Mouse (Mus musculus) lung, postnatal 14 days (tissue): Measurements from ENCODE around the gene Crybb1.

Experiments
- DNase-seq: peaks from one replicate; pipeline ENCODE4 v3.0.0; 2021

Gene Crybb1

DNA sequence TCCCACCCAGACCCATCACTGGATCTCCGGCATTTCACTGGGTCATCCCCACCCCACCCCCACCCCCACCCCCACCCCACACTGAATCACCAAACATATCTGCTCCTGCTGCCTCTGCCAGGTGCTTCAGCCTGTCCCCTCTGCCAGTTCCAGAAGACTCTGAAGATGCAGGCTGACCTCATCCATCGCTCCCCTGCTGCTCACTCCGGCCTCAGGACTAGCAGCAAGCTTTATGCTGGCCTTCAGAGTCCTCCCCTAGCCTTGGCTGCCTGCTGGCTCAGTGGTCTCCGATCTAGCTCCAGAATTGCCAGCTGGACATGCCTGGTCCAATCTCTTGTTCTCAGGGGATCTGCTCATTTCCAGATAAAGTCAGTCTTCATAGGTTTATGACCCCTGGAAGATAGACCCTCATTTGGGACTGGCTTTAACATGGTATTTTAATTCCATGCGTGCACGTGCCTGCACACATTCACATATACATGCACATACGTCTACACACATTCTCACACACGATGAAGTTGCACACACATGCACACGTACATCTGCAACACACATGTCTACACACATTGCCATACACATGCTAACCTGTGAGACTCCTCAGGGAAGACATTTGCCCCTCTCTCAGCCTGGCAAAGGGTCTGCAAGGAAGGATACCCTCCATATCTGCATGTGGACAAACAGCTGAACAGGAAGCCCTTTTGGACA, 17.6 kb upstream of the Crybb1 start:
- no peak for DNase-seq

DNA sequence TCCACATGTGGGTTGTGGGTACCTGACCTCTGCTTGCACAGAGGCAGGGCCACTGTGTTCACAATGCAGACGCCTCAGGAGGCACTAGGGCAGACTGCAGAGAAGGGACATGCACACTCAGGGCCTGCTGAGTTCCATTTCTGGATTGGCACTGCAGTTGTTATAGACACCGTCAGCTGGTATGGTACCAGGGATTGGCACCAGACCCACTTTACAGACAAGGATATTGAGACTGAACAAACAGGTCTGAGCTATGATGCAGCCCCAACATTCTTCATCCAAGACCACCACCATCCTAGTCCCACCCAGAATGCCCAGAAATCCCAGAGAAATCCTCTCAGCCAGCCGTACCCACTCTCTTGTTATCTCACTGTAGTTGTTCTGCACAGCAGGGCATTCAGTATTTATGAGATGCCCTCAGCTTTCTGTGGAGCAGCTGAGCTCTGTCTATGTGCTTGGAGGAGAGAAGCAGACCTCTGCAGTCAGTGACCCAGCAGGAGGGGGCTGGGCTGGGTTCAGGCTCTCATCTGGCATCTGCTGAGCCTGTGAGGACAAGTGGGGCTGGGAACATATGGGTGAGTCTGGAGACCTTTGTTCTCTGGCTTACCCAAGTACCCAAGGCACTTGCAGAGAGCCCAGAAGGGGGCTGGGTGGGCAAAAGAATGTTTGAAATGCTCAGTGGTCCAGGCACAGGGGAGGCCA, 16.7 kb upstream of the Crybb1 start:
- DNase-seq, result no peak

DNA sequence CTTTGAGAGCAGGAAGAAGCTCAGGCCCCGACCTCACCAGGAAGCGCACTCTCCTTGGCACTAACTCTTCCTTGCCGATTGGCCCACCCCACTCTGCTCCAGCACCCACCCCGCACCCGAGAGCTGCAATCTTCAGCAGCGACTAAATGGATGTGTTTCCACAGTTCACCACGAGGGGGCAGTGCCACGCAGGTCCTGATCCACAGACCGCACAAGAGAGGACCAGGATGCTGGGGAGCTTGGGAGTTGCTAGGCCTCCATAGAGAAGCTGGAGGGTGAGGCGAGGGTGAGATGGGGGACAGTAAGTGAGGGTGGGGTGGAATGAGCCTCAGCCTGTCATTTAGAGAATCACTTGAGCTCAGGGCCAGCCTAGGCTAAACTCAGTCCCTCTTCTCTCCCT, 14.9 kb upstream of the Crybb1 start:
- peak; percentile 93 for DNase-seq

DNA sequence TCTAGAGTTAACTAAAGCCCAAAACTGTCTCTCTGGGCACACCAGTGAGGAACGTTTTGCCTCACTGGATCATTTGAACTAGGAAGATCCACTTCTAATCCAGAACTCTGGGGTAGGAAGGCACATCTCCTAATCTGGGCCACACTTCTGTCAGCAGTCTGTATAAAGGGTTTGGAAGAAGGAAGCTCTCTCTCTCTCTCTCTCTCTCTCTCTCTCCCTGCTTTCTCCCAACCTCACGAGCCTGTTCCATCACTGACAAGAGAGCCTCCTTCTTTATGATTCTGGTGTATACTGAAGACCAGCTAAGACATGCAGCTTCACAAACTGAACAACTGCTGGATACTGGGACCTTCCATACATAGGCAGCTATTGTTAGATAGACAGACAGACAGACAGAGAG, 13.8 kb upstream of the Crybb1 start:
- DNase-seq, result no peak

DNA sequence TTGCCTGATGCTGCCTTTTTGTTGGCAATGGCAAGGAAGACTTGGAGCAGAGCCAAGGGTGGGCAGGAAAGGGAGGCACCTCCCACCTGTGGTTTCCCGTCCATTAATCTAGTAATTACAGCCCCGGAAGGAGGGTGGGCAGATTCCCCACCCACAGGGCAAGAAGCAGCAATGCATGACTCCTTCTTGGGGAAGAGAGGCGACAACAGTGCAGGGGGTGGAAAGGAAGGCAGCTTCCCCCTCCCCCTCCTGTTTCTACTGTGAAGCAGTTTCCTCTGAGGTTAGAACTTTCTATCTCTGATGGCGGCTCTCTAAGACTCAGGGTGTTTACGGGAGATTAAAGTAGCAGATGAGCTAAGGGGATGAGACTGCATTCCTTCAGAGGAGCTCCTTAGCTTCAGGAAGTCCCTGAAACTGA, 13.2 kb upstream of the Crybb1 start:
- peak; percentile 72 for DNase-seq

DNA sequence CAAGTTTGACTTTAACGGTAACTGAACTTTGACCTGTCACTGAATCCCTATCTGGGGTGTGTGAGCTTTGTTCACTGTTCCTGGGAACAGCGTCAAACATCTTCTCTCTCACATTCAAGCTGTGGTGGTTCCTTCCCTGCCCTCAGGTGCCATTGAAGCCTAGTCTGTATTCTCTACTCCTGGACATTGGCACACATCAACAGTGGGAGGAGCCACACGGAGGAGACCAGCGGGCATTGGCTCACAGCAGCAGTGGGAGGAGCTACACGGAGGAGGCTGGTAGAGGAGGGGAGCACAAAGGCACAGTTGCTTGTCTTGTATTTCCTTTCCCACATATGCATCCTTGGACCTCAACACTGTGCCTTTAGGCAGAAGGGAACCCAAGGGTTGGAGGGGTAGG, 12.6 kb upstream of the Crybb1 start:
- DNase-seq, result no peak

DNA sequence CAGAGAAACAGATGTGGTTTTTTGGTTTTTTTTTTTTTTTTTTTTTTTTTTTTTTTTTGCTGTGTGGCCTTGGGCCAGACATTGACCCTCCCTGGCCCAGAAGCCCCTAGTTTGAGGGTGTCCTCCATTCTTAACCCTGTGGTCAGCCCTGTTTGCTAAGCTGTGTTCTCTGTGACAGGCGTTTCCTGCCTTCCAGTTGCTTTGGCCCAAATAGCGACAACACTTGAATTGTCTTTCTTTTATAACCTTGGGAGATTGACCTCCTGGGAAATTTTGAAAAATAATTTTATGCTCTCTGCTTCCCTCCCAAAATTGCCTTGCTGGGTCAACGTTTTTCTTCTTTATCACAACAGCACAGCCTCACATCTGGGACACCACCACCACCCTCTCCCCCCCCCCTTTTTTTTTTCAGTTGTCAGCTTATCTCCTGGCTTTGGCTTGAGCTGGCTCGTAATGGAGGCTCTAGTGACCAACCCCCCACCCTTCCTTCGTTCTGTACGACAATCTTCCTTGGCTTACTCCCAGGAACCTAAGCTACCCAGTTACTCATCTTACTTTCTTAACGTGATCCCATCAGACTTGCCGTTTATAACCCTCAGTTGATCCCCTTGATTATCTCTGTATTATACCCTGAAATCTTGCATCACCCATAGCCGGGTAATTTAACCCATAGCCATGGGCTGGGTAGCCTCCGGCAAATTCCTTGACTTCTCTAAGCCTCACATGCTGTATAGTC, 11.9 kb upstream of the Crybb1 start:
- no peak for DNase-seq

DNA sequence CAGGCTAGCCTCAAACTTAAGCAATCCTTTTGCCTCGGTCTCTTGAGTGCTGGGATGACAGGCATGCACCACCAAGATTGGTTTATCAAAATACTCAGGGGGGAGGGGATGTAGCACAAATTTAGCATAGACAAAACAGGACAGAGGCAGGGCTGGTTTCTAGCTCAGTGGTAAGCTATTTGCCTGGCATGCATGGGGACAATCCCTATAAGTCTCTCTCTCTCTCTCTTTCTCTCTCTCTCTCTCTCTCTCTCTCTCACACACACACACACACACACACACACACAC, 11.4 kb upstream of the Crybb1 start:
- DNase-seq, result no peak

DNA sequence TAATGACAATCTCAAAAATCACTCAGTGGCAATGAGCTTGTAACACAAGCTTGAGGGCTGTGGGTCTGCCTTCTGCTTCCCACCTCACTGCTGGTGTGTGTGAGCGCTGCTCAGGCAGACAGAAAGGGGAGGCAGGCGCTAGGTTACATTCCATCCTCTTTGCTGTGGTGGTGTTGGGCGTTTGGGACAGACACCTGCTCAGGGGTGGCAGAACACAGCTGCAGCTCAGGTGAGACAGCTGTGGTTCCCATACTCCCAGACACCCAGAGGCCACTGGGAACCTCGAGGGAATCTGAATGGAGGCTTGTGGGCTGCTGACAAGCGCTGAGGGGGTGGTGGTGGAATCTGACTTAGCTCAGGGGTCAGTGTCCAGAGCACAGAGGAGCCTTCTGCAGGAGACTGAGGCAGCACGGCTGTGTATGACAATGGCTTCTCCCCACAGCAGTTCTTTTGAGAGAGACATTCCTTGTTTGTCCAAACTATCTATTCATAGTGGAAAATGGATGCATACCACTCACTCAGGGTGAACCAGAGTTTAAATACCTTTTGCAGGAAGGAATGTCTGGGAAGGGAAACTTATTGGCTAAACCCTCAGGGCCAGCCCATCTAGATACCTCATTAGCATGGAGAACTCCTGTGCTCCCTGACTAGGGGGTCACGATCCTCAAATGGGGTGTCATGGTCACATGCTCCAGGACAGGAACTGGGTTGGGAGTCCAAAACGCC, 10.6 kb upstream of the Crybb1 start:
- no peak for DNase-seq

DNA sequence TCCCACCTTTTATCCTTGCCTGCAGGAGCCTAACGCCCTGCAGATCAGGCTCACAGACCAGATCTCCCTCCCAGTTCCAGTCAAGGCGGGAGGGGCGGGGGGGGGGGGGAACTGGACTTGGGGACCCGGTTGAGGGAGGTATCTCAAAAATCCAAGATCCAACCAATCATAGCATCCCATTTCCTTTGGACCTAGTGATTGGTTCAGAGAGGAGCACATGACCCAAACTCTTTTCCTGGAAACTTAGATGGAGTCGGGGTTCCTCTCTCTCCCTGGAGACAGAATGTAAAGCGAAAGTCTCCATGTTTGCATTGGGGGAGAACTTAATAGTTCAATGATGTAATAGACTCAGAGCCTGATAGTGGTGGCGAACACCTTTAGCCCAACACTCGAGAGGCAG, 8.2 kb upstream of the Crybb1 start:
- DNase-seq, result no peak

DNA sequence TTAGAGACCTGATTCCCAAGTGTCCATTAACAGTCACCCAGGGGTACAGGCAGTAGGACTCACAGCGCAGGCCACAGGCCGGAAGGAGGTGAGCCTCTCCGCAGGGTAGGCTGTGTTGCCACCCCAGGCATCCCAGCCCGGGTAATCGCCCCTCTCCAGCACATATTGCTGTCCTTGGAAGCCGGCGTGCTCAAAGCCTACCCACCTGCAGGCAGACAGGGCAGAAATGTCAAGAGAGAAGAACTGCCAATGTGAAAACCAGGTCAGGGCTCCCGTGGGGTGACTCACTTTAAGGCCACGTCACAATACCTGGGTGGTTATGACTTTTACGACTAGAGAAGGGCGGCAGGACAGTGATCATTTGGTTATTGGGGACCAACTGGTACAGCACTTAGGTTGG, 6.5 kb upstream of the Crybb1 start:
- no peak for DNase-seq

DNA sequence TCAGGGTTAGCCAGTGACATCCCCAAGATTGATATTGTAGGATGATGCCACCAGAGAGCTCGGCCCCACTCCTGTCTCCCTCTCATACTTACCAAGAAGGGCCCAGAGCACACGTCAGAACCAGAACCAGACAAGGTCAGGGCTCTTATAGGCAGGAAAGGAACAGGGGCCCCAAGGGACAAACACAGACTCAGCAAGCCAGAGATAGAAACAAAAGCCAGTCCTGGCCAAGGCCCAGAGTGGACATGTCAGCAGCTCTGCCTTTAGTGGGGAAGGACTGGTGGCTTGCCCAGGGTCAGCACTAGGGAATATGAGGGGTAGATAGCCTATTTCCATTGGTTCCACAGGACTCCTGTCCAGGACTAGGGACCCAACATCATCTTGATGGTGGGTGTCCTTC, 3.2 kb upstream of the Crybb1 start, which contains the start of gene Cryba4:
TSS of gene Cryba4 (minus strand) at position 119 of the 400 bp plus-strand sequence.
- no peak for DNase-seq

DNA sequence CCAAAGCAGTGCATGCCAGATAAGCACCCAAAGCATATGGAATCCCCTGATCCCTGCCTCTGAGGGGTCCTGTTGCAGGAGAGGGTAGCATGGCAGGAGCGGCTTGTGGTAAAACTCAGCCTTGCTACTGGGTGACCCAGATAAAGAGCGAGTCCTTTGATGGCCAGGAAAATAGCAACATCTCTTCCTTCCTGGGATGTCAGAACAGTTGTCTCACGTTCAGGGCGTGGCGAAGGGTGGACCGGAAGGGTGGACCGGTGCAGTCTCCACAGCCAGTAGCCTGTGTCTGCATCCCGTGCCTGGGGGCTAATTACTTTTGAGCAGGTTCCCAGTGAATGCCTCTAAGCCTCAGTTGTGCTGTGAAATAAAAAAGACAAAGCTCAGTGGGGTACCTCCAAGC, 2.4 kb upstream of the Crybb1 start:
- DNase-seq, result peak; percentile 52

DNA sequence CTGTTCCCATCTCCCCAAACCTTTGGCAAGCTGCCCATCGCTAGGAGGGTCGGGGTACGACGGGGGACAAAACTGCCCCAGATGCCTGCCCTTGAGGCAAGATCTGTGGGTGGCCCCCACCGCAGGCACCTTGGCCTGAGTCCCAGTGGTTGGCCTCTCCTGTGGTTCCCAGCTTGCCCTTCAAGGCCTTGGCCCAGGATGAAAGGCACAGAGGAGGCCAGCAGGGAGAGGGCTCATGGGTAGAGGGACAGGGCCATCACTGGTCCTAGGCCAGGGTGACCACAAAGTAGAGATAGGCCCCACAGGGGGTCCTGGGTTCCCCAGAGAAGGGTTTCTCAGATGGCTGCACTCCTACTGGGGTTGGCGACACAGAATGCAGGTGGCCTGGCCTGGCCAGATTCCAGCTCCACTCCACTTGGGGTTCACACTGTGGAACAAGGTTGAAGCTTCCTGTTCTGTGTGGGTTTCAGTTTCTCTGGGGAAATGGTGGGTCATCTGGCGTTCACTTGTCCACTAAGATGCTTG, 1.3 kb upstream of the Crybb1 start:
- DNase-seq, result no peak

DNA sequence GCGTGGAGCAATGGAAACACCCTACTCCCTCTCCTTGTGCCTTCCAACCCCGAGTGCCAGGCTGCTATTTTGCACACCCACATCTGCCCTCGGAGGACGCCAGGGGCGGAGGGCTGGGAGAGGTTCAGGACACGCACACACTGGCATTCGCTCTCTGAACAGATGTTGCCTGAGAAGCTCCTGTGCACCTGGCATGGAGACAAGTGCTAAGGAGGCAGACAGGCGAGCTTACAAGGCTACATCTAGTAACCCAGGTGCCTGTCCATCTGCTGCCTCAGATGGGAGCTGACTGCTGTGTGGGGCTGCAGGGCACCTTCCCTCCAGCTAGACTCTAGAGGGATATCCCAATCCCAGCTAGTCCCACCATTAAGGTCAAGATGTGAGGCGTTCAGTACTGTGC, 842 bp downstream of the Crybb1 start:
- no peak for DNase-seq

DNA sequence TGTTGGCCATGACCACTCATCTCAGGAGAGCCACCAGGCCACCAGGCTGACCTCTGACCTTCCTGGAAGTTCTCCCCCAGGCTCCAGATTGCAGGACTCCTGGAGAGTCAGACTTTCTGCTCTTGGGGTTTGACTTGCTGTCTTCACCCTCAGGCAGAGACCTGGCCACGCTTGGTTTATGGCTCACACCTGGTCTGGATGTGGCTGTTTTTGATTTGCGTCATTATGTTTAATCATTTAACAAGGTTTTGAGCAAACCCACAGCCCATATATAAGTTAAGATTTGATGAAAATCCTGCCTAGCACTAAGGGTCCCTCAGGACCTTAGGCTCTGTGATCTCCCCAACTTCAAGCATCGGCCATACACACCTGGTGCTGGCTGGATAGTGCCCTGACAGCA, 2.3 kb downstream of the Crybb1 start:
- no peak for DNase-seq

DNA sequence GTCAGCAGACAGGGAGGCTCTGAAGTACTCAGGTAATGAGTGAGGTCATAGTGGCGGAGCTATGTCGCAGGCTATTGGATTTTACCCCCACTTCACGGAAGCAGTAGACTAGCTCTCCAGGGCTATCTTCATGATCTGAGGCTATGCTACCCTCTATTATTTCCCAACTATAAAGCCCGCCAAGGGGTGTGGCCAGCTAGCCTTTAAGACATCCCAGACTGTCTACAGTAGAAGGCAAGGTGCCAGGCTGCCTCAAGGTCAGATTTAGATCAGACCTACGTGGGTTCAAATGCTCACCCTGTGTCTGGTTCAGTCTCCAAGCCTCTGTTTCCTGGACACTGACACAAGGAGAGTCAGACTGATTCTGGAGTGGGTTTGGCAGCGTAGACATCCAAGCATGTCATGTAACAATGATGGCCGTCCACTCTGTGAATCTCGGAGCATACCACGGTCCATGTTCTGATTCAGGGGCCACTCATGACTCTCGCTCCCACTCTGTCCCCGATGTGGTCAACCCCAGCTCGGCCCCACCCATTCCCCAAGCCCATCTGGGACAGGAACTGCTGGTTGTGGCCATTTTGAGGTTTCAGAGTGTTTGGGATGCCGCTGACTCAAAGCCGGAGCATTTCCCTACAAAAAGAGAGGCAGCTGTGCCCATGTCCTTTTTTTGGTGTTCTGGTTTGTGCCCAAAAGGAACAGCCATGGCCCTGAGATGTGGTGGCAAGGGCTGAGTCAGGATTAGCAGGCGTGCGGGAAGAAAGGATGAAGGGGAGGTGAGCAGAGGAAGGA, 4.4 kb downstream of the Crybb1 start:
- no peak for DNase-seq

DNA sequence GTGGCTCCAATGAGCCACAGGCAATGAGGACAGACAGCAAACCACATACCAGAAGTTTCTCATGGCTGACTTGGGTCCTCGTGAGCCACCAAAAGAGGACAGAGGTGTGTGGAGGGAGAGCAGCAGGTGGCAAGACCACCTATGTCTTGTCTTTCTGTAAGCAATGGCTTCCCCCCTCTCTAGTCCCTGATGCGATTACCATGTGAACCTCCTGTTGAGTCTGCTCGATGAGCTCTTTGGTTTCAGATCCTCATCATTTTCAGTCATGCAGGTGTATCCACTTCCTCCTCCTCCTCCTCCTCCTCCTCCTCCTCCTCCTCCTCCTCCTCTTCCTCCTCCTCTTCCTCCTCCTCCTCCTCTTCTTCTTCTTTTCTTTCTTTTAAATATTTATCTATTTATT, 5.2 kb downstream of the Crybb1 start:
- DNase-seq, result no peak

DNA sequence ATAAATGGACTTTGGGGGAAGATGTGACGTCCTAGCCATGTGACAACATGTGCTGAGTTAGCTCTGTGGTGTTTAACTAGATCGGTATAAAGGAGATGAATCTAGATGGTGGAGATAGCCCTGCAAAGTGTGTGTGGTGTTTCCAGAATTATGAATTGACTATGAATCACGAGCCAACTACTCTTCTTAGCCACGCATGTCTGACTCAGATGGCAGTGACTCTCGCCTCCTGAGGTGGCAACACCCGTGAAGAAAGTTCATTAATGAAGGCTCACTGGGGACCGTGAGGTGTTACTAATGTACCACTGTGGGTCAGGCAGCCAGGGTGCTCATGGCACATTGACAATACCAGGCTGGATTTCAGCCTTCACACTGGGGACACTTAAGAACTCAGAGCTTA, 8.5 kb downstream of the Crybb1 start:
- no peak for DNase-seq

DNA sequence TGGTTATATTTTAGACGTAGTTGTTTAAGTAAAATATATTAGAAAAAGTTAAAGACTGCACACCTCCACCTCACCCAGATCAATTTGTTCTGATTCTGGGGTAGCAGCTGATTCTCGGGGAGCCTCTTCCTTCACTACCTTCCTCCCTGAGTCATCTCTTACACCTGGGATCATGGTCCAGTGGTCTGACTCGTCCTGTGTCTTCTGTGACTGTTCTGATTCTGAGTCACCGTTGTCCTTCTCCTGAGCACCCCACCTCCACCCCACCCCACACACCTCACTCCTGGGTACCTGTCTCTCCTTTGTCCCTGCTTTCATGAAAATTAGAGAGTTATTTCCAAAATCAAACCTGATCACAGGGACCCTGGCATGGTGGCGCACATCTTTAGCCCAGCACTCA, 9.5 kb downstream of the Crybb1 start:
- no peak for DNase-seq

DNA sequence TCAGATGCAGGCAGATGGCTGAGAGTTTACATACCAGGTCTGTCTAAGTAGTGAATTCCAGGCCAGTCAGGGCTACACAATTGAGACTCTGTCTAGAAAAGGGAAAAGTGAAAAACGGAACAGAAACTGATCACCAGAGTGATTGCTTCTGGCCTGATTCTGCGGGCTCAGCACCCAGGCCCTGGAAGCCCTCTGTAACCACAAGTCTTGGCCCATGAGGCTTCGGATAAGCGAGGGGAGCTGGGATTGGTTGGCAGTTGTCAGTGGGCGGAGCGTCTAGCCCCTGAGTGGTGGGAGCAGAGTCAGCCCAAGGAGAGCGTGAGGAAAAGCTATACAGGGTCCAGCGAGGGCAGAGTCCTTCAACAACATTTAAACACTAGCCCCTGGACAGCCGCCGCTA, 9.9 kb downstream of the Crybb1 start:
- DNase-seq, result no peak

DNA sequence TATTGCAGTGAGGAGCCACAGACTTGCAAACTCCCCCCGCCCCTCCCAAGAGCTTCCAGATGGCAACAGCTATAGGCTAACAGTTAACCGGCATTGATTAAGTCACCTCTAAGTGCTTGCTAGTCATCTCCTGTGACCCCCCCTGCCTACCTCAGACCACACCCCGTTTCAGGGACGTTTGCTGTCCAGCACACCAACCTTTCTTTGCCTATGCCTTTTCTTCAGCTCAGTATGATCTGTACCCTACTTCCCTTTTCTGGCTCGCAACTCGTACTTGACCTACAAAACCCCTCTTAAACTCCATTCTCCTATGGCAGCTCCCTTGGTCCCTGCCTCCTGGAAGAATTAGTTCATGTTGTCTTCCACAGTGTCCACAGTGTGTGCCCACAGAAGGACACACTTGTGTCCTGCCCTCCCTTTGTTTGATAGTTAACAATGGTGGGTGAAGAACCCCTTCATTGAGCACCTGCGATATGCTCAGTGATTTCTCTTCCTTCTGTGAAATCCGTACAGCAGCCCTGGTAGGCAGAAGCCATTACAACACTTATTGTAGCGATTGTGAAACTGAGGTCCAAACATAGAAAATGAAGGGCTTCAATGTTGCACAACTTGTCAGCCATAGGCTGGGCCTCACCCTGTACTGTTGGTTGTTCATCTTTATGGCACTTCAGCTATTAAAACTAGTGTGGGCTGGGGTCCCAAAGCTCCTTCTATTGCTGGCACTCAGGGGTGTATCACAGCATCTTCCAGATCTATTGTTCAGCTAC, 10.6 kb downstream of the Crybb1 start:
- no peak for DNase-seq
